Comparison of ENCODE assay signal across 19 mouse cellular contexts in genomic region chr1:51458089-51458488, GRCm38 (mm10). TPM values are rescaled to one million over a fixed set of nuclear protein-coding genes. Genes with fewer than 3 reads are reported as not detected.
DNase-seq lines count a peak whose midpoint lies in the region; ATAC-seq lines count a peak whose summit lies in the region.
"Had no signal": no experiment of that assay in that cellular context is flagged by ENCODE, and none has a peak within 500 bp of the region (broad histone marks: within the 10 kb centered on the region; RNA-seq: fewer than 3 reads in every experiment).

No protein-coding gene starts in this region.

- ATAC-seq in monocyte, adult 5-6 weeks (replicated peaks; ENCODE audit: insufficient number of reproducible peaks, low FRiP score, low TSS enrichment, poor library complexity, severe bottlenecking) = 0 out of 2 replicates have a peak, but pooled peaks have one; percentile 9
- ATAC-seq: forebrain, embryonic 13.5 days; forebrain, embryonic 15.5 days; forebrain, postnatal 0 days had no signal

- DNase-seq in frontal cortex, postnatal 36 days (ENCODE audit: low spot score in 2 of 2) = peak; percentile 19 to 38
- DNase-seq in frontal cortex, postnatal 10 days (ENCODE audit: low spot score in 2 of 2) = no peak
- peak; percentile 46 for DNase-seq in right cerebral cortex, adult 18-20 months
- DNase-seq in right cerebral cortex, postnatal 10 days (ENCODE audit: low spot score in 2 of 2) = no peak
- DNase-seq in c-Kit-positive CD71-positive TER-119-positive erythroid progenitor cells, embryonic 14.5 days (ENCODE audit: low spot score) = no peak
- DNase-seq: adrenal gland, adult 2 months; adrenal gland, postnatal 10 days; adrenal gland, postnatal 25 days; cerebellum, adult 11 months; cerebellum, adult 18-20 months; cerebellum, adult 8-10 months; cerebellum, adult 9-11 months; cerebellum, postnatal 14 days; cerebellum, postnatal 36 days; embryo, embryonic 11 days; forebrain, postnatal 0 days had no signal

RNA-seq across cellular contexts. Expression of gene Nabp1, which starts 20.1 kb away (rescaled TPM):
- 671 to 1,088 TPM (median 852 TPM) in 3 replicates for total RNA-seq in monocyte, adult 5-6 weeks (2017)

Comparison
In these comparisons a context has a peak if more than half of its experiments do, and no peak if none do; other contexts are left out.
1. DNase-seq: peak in frontal cortex, postnatal 36 days (2 of 2) and right cerebral cortex, adult 18-20 months (single experiment); none in frontal cortex, postnatal 10 days (0 of 2), right cerebral cortex, postnatal 10 days (0 of 2) and c-Kit-positive CD71-positive TER-119-positive erythroid progenitor cells, embryonic 14.5 days (single experiment).